ENCODE assay signal across 8 mouse cellular contexts in the genomic region with DNA sequence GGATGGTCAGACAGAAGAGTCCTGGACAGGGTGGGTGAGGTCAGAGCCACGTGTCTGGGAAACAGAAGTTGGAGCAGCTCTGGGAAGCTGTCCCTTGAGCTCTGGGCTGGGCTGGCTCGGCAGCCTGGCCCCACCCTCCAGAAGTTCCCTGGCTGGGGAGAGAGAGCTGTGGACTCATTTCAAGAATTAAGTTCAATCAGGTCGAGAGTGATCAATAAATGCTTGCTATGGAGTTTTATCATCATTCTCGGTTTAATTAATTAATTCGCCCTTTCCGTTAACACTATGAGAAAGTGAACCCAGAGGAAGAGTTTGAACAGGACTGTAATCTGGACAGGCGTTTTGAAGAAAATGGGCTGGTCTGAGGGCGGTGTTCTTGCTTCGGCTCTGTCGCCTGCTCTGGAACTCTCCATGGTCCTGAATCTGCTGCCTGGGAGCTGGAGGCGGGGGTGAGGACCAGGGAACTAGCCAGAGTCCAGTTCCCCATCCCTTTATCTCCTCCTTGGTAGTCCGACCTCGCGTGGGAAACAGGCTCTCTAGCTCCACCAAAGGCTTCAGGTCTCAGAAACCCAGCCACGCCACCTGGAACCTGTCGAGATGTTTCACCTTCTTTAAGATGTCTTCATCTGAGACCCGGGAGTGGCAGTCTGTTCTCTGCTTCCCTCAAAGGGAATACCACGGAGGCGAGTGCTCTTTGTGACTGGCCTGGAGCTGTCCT. TPM values are rescaled to one million over a fixed set of nuclear protein-coding genes. Genes with fewer than 3 reads are reported as not detected.
DNase-seq lines count a peak whose midpoint lies in the region; ATAC-seq lines count a peak whose summit lies in the region.

No protein-coding gene starts in this region.

- H3K27me3 ChIP-seq in embryonic facial prominence, embryonic 10.5 days (replicated peaks; ENCODE audit: low read depth, poor library complexity, severe bottlenecking): peaks cover 86% of the 10 kb centered on the region
- peaks cover 21% of the 10 kb centered on the region for H3K27me3 ChIP-seq in hindbrain, embryonic 13.5 days

- H3K36me3 ChIP-seq in embryonic facial prominence, embryonic 10.5 days (replicated peaks): no peaks in the 10 kb centered on the region
- H3K36me3 ChIP-seq in hindbrain, embryonic 13.5 days: no peaks in the 10 kb centered on the region

- H3K4me3 ChIP-seq in embryonic facial prominence, embryonic 10.5 days: peak overlapping the region; percentile 80
- H3K4me3 ChIP-seq in hindbrain, embryonic 13.5 days: peak overlapping the region; percentile 79

- H3K9me3 ChIP-seq in embryonic facial prominence, embryonic 10.5 days: no peaks in the 10 kb centered on the region
- H3K9me3 ChIP-seq in hindbrain, embryonic 13.5 days: no peaks in the 10 kb centered on the region

- 2% methylated on average over 19 of the region's 19 CpGs for WGBS in embryonic facial prominence, embryonic 10.5 days
- 2% methylated on average over 19 of the region's 19 CpGs for WGBS in hindbrain, embryonic 13.5 days

- no peak overlapping the region for H3K27ac ChIP-seq in embryonic facial prominence, embryonic 10.5 days (replicated peaks)
- H3K27ac ChIP-seq in hindbrain, embryonic 13.5 days: peak overlapping the region; percentile 99

- peak; percentile 50 for DNase-seq in right cerebral cortex, postnatal 14 days
- DNase-seq in right cerebral cortex, adult 18-20 months: no peak
- DNase-seq in adrenal gland, adult 2 months: peak; percentile 65
- peak; percentile 87 for DNase-seq in embryonic facial prominence, embryonic 10.5 days (ENCODE audit: low spot score)
- DNase-seq in lung, postnatal 14 days: peak; percentile 78
- DNase-seq in ovary, postnatal 36 days (ENCODE audit: low spot score): peak; percentile 62

- H3K4me2 ChIP-seq in hindbrain, embryonic 13.5 days: peak overlapping the region; percentile 82

- H3K9ac ChIP-seq in hindbrain, embryonic 13.5 days: peak overlapping the region; percentile 95

- ATAC-seq in hindbrain, embryonic 13.5 days (ENCODE audit: low FRiP score): no peak
- ATAC-seq in megakaryocyte, adult 5-6 weeks (ENCODE audit: poor library complexity, severe bottlenecking): no peak

- H3K4me1 ChIP-seq in embryonic facial prominence, embryonic 10.5 days: peaks cover 55% of the 10 kb centered on the region
- peaks cover 54% of the 10 kb centered on the region for H3K4me1 ChIP-seq in hindbrain, embryonic 13.5 days (replicated peaks)

RNA-seq across cellular contexts. Expression of a gene that starts 1.6 kb away (rescaled TPM):
- total RNA-seq in adrenal gland, adult 2 months (2021): 1 to 10 TPM; 7.2 to 9.7 TPM
- polyA plus RNA-seq in adrenal gland, adult 2 months (2012; rRNA removed): 8.7 and 9.9 TPM in 2 replicates
- polyA plus RNA-seq in embryonic facial prominence, embryonic 10.5 days (2016; fragmentation: Nextera tagmentation; extraction: Ambion mirVana): 80.2 and 88.4 TPM in 2 replicates
- polyA plus RNA-seq in hindbrain, embryonic 13.5 days (2015; fragmentation: Nextera tagmentation; extraction: Ambion mirVana): 750 and 790 TPM in 2 replicates
- 0.04 and 0.32 TPM in 2 replicates for total RNA-seq in megakaryocyte, adult 5-6 weeks (2015)
- not detected in 2 replicates for total RNA-seq in megakaryocyte, adult 5-6 weeks (2017)
